Mouse (Mus musculus): ENCODE measurements around the gene Mttp. TPM values are rescaled to one million over a fixed set of nuclear protein-coding genes. Genes with fewer than 3 reads are reported as not detected.

Gene Mttp
- total RNA-seq, 2 experiments from 2014 or later = 1.6 to 1.7 TPM

DNA sequence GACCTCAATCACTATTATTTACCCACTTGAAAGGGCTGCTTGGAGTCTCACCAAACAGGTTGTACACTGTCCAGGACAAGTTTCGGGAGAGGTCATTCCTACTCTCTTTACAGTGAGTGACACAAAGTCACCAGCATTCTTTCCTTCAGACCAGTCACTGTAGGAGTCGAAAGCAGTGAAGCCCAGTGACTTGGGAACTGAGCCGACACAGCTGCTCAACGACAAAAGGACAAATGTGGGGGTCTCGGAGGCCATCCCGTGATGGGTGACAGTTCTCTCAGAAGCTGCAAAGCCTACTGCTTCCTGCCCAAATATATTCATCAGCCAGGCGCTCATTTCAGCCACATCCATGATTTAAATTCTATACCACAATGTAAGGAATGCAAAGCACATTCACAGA lies 87.8 kb downstream of the Mttp start:
- no peak for DNase-seq (ENCODE audit: low spot score)

DNA sequence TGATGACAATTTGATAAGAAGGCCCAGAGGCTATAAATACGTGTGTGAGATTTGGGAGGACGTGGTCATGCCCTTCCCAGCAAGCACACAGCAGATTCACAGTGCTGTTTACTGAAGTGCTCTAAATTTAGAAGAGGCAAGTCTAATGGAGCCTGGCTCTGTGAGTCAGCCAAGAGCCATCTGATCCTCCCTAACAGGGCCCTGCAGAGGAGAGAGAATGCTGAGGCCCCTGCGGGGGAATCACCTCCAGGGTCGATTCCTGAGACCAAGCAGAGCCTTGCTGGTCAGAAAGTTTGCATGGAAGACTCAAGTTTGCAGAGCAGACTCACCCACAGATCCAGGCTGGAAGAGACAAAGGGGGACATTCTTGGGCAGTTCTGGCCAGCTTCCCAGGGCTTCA lies 90.8 kb downstream of the Mttp start:
- peak; percentile 59 for DNase-seq (ENCODE audit: low spot score)

- no peak for DNase-seq (ENCODE audit: low spot score)
These were observed 93.3 kb downstream of the Mttp start for GRCm38 (mm10) chr3:138051431-138051830.

DNA sequence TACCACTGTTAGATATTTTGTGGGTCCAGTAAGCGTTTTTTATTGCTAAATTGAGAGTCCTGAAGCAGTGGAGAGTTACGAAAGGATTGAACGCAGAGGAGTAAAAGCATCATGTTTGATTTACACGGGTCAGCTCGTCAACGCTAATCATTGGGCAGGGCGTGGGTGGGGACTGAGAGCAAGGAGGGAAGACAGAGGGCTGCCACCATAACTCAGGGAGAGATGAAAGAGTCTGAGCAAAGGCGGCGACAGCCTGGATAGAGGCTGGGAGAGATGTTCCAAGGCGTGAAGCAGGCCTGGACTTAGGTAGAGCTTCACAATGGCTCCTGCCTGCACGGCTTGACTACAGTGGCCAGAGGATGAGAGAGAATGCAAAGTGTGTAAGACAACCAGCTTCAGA lies 94.0 kb downstream of the Mttp start:
- DNase-seq (ENCODE audit: low spot score) = no peak

GRCm38 (mm10) chr3:138049555-138049954 lies 95.2 kb downstream of the Mttp start:
- DNase-seq (ENCODE audit: low spot score) = no peak

- no peak for DNase-seq (ENCODE audit: low spot score)
These were observed 101.5 kb downstream of the Mttp start for GRCm38 (mm10) chr3:138043316-138043715.

DNA sequence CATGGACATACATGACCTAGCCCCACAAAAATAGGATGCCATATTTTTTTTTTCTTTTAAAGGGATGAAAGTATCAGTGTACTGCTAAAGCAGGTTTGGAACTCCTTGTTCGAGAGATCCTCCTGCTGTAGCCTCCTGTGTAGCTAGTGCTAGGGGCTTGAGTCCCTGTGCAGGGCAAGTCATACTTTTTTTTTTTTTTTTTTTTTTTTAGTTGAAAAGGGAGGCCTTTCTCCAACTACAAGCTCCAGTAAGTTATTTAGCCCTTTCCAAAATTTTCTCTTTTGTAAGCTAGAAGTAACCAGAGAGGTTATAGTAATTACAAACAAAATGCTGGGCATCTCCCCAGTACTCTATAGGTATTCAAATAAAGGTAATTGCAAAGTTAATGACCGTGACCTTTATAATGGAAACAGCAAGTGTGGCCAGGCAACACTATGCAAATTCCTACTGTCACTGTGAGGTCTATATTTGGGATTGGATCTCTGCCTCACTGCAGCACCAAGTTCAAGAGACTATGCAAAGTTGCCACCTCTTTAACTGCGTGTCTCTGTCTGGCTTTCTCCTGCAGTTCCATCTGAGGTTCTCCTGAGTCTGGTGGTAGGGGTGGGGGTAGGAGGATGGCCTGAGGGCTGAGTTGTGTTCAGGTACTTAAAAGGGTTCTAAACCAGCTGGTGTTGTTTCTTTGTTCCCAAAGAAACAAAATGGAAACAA lies 103.0 kb downstream of the Mttp start:
- no peak for DNase-seq (ENCODE audit: low spot score)

GRCm38 (mm10) chr3:138040938-138041337 lies 103.8 kb downstream of the Mttp start:
- DNase-seq (ENCODE audit: low spot score) = no peak

Other genes with a start within 250 kb of the Mttp start
- 10 to 100 TPM; 46.6 to 50.5 TPM for gene Lamtor3, start 226.5 kb downstream of the Mttp start, total RNA-seq (2021)
- gene Dapp1, start 163.4 kb downstream of the Mttp start, total RNA-seq (2021) = 1 to 10 TPM; 1.7 to 3.7 TPM
- 100 to 1,000 TPM in 1 of 2 experiments, 10 to 100 TPM in 1; 98.9 to 131 TPM for gene 1110002E22Rik, start 79.9 kb downstream of the Mttp start, total RNA-seq (2021)
- gene Gm5105, start 77.6 kb downstream of the Mttp start, total RNA-seq (2021) = 1 to 10 TPM; 1.3 TPM
- gene Trmt10a, start 1.5 kb downstream of the Mttp start, total RNA-seq (2021) = 1 to 10 TPM in 1 of 2 experiments, under 1 TPM in 1; 0.94 to 2.4 TPM
- not detected for gene 4930579F01Rik, start 48.9 kb upstream of the Mttp start, total RNA-seq (2021)
- gene Adh7, start 72.8 kb upstream of the Mttp start, total RNA-seq (2021) = under 1 TPM; 0.40 to 0.46 TPM
- 10 to 100 TPM; 18.0 to 28.7 TPM for gene Adh1, start 116.0 kb upstream of the Mttp start, total RNA-seq (2021)
- not detected for gene Adh6a, start 168.3 kb upstream of the Mttp start, total RNA-seq (2021)
- not detected for gene Adh6b, start 196.8 kb upstream of the Mttp start, total RNA-seq (2021)